Mouse (Mus musculus) spleen, adult 10 weeks (tissue): ENCODE data around the gene AL607142.1. TPM values are rescaled to one million over a fixed set of nuclear protein-coding genes. Genes with fewer than 3 reads are reported as not detected.

Experiments used
- polyA plus RNA-seq: library from polyadenylated mRNA; stranded (reverse); fragments of 350-450 nt; fragmentation: Illumina TruSeq; extraction: RNeasy Lipid Tissue Mini Kit (QIAGEN cat#74804); gene quantifications from one replicate; pipeline ENCODE4 v1.2.3, GENCODE M21; 2015; ENCODE audit warnings: low replicate concordance; ENCODE audit not compliant: insufficient read depth

The AL607142.1 gene
- polyA plus RNA-seq: not detected

DNA sequence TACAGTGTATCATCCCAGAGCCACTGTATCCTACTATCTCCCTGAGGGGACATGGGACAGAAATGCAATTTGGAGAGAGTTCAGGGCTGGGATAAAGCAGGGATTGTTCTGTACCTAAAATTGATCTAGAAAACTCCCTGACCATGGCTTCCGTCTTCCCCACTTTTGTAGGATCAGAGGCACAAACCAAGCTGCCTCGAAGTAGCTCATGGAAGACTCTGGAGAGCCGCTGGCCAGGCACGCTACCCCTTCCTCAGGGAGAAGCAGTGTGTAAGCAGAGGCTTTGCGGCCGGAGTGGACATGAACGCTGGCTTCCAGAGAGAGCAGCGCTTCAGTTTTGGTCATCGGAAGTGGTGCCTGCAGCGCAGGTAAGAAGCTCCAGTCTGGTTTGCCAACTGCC, at the start of gene AL607142.1:
TSS of gene AL607142.1 (plus strand) at position 301 of the 400 bp plus-strand sequence.

Other genes with a start within 250 kb of the AL607142.1 start
- not detected for gene Edn2, start 96.2 kb downstream of the AL607142.1 start, polyA plus RNA-seq
- not detected for gene Foxo6, start 222.4 kb downstream of the AL607142.1 start, polyA plus RNA-seq